Mouse (Mus musculus) embryonic facial prominence, embryonic 15.5 days (tissue): ENCODE data around the gene Drd3. TPM values are rescaled to one million over a fixed set of nuclear protein-coding genes. Genes with fewer than 3 reads are reported as not detected.

Experiments
- ATAC-seq: fragments of 200-750 bp; cut with Nextera tagmentation; 2 replicates; pipeline ENCODE4 v1.8.0; 2017; ENCODE audit warnings: low read depth, moderate TSS enrichment; ENCODE audit not compliant: insufficient number of reproducible peaks, low FRiP score, low TSS enrichment
- H3K27ac ChIP-seq: fragments of 300-500 bp; sonication (generic); replicated peaks from 2 replicates; pipeline ENCODE4 v1.5.1; 2015; ENCODE audit warnings: mild to moderate bottlenecking, inconsistent platforms
- H3K27me3 ChIP-seq: fragments of 300-500 bp; sonication (generic); 2 replicates; pipeline ENCODE4 v1.6.1; 2015; ENCODE audit warnings: inconsistent platforms
- H3K36me3 ChIP-seq: fragments of 300-500 bp; sonication (generic); 2 replicates; pipeline ENCODE4 v1.6.1; 2015; ENCODE audit warnings: mild to moderate bottlenecking, inconsistent platforms
- H3K4me1 ChIP-seq: fragments of 300-500 bp; sonication (generic); 2 replicates; pipeline ENCODE4 v1.6.1; 2015; ENCODE audit warnings: inconsistent platforms
- H3K4me2 ChIP-seq: fragments of 300-500 bp; sonication (generic); replicated peaks from 2 replicates; pipeline ENCODE4 v1.6.1; 2015; ENCODE audit warnings: mild to moderate bottlenecking, inconsistent platforms
- H3K4me3 ChIP-seq: fragments of 300-500 bp; sonication (generic); replicated peaks from 2 replicates; pipeline ENCODE4 v1.5.1; 2015; ENCODE audit warnings: mild to moderate bottlenecking, inconsistent platforms
- H3K9ac ChIP-seq: fragments of 300-500 bp; sonication (generic); 2 replicates; pipeline ENCODE4 v1.6.1; 2015; ENCODE audit warnings: inconsistent platforms
- H3K9me3 ChIP-seq: fragments of 300-500 bp; sonication (generic); replicated peaks from 2 replicates; pipeline ENCODE4 v1.6.1; 2016; ENCODE audit warnings: inconsistent platforms
- WGBS: fragments of 180-500 bp; shearing (Covaris S2); methylation state at CpG from one replicate; pipeline ENCODE4 v1.1.7; 2015; 5-methylcytosine and 5-hydroxymethylcytosine counted together
- microRNA-seq: library from miRNA; unstranded; fragments of <30 nt; microRNA quantifications from one replicate; pipeline ENCODE4, GENCODE M21; 2016; ENCODE audit warnings: borderline number of aligned reads
- polyA plus RNA-seq: library from polyadenylated mRNA; unstranded; fragments of >200 nt; fragmentation: Nextera tagmentation; extraction: Ambion mirVana; gene quantifications from 2 replicates; pipeline ENCODE4 v1.2.1, GENCODE M21; 2015

Gene Drd3
- polyA plus RNA-seq, 1 experiment from 2014 or later: not detected

GRCm38 (mm10) chr16:43849839-43850238, 96.0 kb downstream of the Drd3 start:
- Histone ChIP-seq H3K27me3 (no peaks in the 10 kb centered on the region), H3K4me1 (no peaks in the 10 kb centered on the region), H3K9ac (no peak overlapping the region), H3K4me3 (no peak overlapping the region), H3K9me3 (no peaks in the 10 kb centered on the region), H3K4me2 (no peak overlapping the region), H3K36me3 (no peaks in the 10 kb centered on the region), H3K27ac (no peak overlapping the region)
- no peak for ATAC-seq
- whole genome bisulfite sequencing: 81% methylated on average over 1 of the region's 1 CpGs

- Histone ChIP-seq H3K27me3 (no peaks in the 10 kb centered on the region), H3K9me3 (no peaks in the 10 kb centered on the region), H3K4me3 (no peak overlapping the region), H3K9ac (no peak overlapping the region), H3K4me2 (no peak overlapping the region), H3K36me3 (peaks cover 19% of the 10 kb centered on the region; the same call in 1 of the 2 replicates), H3K27ac (no peak overlapping the region), H3K4me1 (no peaks in the 10 kb centered on the region)
- WGBS: 79% methylated on average over 5 of the region's 5 CpGs
- no peak for ATAC-seq
Measured at GRCm38 (mm10) chr16:43858941-43859476, 105.2 kb downstream of the Drd3 start.

- 84% methylated on average over 6 of the region's 6 CpGs for WGBS
- ATAC-seq: no peak
Measured at GRCm38 (mm10) chr16:43860624-43861023, 106.8 kb downstream of the Drd3 start.

GRCm38 (mm10) chr16:43869805-43870204, 116.0 kb downstream of the Drd3 start:
- Histone ChIP-seq H3K27me3 (no peaks in the 10 kb centered on the region), H3K4me2 (no peak overlapping the region), H3K4me3 (no peak overlapping the region), H3K9me3 (no peaks in the 10 kb centered on the region), H3K9ac (no peak overlapping the region), H3K36me3 (peaks cover 38% of the 10 kb centered on the region), H3K4me1 (no peaks in the 10 kb centered on the region), H3K27ac (peak overlapping the region; percentile 73)
- no peak for ATAC-seq

More at GRCm38 (mm10) chr16:43860624-43861023, 106.8 kb downstream of the Drd3 start:
- Histone ChIP-seq H3K27ac (no peak overlapping the region), H3K4me2 (no peak overlapping the region), H3K9ac (no peak overlapping the region), H3K27me3 (no peaks in the 10 kb centered on the region), H3K36me3 (peaks cover 23% of the 10 kb centered on the region), H3K4me1 (no peaks in the 10 kb centered on the region), H3K9me3 (no peaks in the 10 kb centered on the region), H3K4me3 (no peak overlapping the region)

- Histone ChIP-seq H3K27me3 (no peaks in the 10 kb centered on the region), H3K4me3 (no peak overlapping the region), H3K4me2 (no peak overlapping the region), H3K9ac (no peak overlapping the region), H3K27ac (no peak overlapping the region), H3K9me3 (no peaks in the 10 kb centered on the region), H3K36me3 (peaks cover 52% of the 10 kb centered on the region), H3K4me1 (no peaks in the 10 kb centered on the region)
- 80% methylated on average over 7 of the region's 7 CpGs for WGBS
- ATAC-seq: no peak
Measured at GRCm38 (mm10) chr16:43871419-43871818, 117.6 kb downstream of the Drd3 start.

Small RNAs within 50 kb of the gene (microRNA-seq; reads per million reads assigned to microRNA genes)
- not detected for gene Gm25996

Other genes starting within 250 kb of the Drd3 start
- 0.18 and 0.36 TPM in 2 replicates for gene Tigit, start 89.9 kb upstream of the Drd3 start, polyA plus RNA-seq
- gene Ccdc191, start 135.8 kb downstream of the Drd3 start, polyA plus RNA-seq: 15.9 and 16.5 TPM in 2 replicates
- gene Qtrt2, start 172.8 kb downstream of the Drd3 start, polyA plus RNA-seq: 25.4 and 27.3 TPM in 2 replicates
- gene Zdhhc23, start 225.8 kb downstream of the Drd3 start, polyA plus RNA-seq: 1.1 and 1.3 TPM in 2 replicates